Mouse (Mus musculus): ENCODE data around the gene Snrpb2.
A peak's percentile ranks its signal among the peaks of the same experiment; 100 is the strongest.

Snrpb2 gene

DNA sequence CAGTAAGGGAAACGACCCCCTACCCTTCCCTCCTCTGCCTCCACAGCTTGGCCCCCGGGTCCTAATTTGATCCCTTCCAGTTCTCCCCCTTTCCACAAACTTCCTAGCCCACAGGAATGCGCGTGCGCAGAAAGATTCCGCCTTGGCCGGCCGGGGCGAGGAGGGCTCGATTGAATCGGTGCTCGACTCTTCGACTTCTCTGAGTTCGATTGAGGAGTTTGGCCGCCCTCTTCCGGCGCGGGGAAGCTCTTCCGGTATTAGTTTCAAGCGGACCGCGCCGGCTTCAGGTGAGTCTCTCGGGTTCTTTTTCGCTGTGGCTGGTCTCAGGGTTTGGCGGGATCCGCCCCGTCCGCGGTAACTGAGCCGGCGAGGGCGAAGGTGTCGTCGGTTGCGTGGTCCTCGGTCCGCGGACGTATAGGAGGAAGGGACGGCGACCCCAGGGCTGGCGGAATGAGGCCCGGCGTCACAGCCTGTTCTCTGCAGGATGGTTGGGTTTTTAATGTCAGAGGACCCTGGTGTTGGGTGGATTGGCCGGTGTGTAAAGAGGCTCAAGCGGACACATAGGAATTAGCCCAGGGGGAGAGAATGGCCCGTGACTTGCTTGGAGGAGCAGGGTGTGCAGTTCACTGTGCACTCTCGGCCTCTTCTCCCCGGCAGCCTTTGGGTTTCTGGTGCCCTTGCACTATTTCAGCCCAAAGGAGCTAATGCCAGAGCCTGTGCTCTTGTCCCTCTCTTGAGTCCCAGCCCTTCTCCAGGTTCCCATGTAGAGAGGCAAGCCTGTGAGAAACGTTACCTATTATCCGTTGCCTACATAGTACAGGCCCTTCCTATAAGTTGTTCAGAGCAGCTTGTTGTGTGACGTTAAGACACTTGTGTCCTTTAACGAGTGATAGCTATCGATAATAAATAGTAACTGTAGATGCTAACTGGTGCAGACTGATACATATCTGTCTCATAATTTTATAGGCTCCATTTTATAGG is at the start of gene Snrpb2:
Gene Snrpb2 (plus strand): TSS at position 228 of the 981 bp plus-strand sequence.
- peak; percentile 96 for DNase-seq (ENCODE audit: low read depth)

- peak; percentile 13 for DNase-seq (ENCODE audit: low read depth)
Observed at GRCm38 (mm10) chr2:143013057-143013456, 49.8 kb upstream of the Snrpb2 start.

GRCm38 (mm10) chr2:143018084-143018483 is 44.8 kb upstream of the Snrpb2 start:
- no peak for DNase-seq (ENCODE audit: low read depth)

DNA sequence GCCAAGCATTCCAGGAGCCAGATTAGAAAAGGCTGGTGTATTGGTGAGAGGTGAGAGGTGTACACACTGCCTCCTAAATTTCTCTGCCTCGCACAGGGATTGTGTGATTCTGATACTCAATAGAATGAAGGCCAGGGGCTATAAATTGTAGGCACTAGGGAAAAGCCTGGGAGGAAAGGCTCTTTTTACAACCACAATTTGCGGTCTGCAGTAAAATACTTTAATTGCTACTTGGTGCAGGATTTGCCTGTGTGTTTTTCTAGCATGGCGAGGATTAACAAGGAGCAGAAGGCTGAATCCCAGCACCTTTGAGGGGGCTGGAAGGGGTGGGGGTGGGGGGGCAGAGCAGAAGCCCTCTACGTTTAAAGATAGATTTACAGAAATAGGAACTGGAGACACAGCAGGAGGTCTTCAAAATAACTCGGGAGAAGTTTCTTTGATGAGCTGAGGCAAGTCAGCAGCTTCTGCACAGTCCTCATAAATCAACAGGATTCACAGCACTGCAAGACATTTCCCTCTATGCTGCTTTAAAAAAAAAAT is 44.2 kb upstream of the Snrpb2 start:
- no peak for DNase-seq (ENCODE audit: low read depth)

DNA sequence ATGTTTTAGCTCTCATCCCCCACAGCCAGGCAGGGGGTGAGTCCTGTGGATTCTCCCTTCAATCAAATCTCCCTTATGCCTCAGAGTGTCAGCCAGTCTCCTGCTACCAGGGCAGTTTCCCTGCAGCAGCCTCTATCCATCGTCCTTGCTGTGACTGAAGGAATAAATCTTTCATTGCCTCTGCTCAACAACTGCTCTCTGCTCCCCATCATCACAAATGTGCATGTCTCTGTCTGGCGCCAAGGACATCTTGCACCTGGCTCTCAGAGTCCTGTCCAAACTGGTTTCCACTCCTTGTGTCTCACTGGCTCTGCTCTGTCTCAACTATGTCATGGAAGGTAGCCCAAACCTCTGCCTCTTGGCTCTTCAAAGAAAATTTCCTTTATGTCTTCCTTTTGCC is 43.1 kb upstream of the Snrpb2 start:
- DNase-seq (ENCODE audit: low read depth): no peak

DNA sequence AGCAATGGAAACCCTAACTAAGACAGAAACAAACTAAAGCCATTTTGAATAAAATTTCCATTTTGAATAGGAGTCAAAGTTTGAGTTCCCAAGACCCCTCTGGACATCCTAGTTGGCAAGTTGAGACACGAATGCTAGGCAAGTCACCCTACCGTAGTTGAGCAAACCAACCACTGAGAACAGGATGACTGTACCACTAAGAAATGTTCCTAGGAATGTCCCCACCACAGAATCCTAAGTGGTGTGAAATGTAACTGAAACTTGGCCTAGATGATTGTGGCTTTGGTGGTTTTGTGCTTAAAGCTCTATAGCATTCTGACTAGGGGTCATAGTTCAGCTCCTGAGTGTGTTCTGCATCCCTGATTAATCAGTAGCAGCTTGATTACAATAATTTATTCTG is 39.5 kb upstream of the Snrpb2 start:
- DNase-seq (ENCODE audit: low read depth): peak; percentile 7

GRCm38 (mm10) chr2:143024226-143024625 is 38.6 kb upstream of the Snrpb2 start:
- no peak for DNase-seq (ENCODE audit: low read depth)

DNA sequence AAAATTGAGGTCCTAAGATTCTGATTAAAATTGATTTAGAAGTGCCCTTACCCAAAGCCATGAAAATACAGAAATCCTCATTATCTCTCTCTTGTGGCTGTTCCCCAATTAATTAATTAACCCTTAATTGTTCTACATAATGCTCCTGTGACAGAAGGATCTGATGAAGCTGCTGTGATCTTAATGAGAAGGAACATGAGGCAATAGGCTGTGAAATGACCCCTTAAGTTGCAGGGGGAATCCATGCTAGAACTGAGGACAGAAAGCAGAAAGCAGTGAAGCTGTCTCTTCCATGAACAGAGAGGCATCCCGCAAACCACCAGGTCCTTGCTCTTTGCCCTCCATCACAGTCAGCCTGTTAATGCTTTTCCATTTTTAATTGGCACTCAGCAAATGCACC is 31.6 kb upstream of the Snrpb2 start:
- no peak for DNase-seq (ENCODE audit: low read depth)

DNA sequence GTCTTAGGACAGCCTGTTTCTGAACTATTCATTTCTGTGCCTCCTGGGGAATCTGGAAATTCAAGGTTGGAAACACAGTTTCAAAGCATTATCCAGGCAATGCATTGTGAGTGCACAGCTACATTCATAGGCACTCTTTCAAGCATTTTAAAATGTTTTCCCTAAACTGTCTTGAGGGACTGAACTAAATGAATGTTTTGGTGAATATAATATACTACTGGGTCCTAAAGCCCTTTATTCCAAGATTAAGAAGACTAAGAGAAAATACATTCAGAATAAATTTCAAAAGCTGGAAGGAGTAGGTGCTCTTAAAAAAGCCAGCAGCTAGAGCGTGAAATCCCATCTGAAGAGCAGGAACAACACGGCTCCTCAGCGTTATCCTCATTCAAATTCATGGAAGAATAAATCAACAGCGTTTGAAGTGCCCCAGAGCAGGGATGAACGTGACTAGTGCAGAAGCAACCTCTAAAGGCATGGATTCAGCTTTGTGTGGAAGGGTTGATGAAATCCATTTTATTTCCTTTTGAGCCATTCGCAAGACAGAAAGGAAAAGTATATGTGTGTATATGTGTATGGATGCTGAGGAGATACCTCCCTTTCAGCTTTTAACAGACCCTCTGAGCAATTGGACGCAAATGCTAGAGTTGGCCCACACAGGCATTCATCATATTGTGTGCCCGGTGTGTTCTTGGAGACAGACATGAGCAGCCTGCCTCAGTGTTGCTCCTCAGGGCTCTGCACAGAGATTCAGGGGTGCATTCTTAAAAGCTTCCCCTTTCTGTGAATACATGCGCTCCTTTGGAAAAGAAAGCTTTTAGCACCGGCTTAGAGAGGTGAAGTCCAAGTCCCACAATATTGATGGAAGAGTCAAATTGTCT is 30.2 kb upstream of the Snrpb2 start:
- DNase-seq (ENCODE audit: low read depth): no peak

GRCm38 (mm10) chr2:143034350-143035085 is 28.3 kb upstream of the Snrpb2 start:
- peak; percentile 5 for DNase-seq (ENCODE audit: low read depth)

GRCm38 (mm10) chr2:143035086-143035593 is 27.7 kb upstream of the Snrpb2 start:
- no peak for DNase-seq (ENCODE audit: low read depth)

- DNase-seq (ENCODE audit: low read depth): no peak
Observed at GRCm38 (mm10) chr2:143041596-143041995, 21.2 kb upstream of the Snrpb2 start.

DNA sequence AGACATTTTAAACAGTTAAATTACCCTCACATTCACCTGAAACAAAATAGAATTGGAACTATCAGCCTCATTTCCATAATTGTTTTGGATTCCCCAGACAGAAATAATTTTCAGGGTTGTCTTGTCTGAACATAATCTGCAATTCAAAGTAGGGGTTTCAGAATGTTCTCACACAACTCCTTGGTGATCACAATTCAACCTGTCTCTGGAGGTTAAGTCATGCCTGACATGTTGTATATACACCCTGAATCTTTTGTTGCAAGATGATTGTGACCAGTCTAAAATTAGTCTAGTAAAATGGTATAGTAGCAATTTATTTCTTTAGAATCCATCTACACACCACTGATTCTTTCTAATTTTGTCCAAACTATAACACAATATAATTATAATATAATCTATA is 7.6 kb upstream of the Snrpb2 start:
- no peak for DNase-seq (ENCODE audit: low read depth)

DNA sequence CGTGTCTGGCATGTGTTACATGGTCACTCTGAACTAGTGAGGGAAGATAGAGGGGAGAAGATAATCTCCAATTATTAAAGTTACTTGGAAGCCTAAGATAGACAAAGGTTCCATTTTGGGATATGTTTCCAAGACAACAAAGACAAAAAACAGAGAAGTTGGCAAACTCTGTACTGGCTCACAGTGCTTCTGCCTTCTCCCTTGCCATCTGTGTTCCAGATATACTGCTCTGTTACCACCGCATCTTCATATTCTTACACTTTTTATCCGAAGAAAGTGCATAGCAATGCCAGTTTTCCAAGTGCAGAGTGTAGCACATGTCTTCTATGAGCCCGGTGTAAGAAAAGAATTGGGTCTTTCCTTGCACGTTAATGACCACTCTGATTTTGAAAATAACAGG is 6.1 kb upstream of the Snrpb2 start:
- no peak for DNase-seq (ENCODE audit: low read depth)

- DNase-seq (ENCODE audit: low read depth): no peak
Observed at GRCm38 (mm10) chr2:143062432-143062811, 417 bp upstream of the Snrpb2 start.

- DNase-seq (ENCODE audit: low read depth): no peak
Observed at GRCm38 (mm10) chr2:143065914-143066313, 3.1 kb downstream of the Snrpb2 start.

DNA sequence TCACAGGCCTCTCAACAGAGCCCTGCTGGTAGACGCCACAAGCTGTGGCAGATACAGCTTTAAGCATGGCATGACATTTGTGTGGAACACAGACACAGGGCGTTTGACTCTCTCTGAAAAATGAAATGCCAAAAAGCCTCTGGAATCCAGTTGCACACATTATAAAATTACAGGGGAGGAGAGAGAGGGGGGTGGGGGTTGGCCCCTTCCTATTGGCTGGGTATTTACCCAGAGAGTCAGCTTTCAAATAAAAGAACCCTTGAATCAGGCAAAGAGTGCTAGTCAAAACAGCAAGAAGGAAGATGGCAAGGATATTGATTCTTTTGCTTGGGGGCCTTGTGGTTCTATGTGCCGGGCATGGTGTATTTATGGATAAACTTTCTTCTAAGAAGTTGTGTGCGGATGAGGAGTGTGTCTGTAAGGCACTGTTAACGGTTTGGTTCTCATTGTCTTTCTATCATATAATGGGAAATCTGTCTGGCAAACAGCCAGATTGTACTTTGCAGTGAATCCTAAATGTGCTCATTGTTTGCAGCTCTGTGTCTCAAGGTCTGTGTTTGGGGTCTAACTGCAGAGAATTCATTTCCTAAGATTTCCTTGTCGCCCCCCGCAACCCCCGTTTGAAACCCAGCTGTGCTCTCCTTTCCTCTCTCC is 15.5 kb downstream of the Snrpb2 start, which contains the start of gene Otor:
Gene Otor (plus strand): TSS at position 276 of the 654 bp plus-strand sequence.
- DNase-seq (ENCODE audit: low read depth): peak; percentile 6

DNA sequence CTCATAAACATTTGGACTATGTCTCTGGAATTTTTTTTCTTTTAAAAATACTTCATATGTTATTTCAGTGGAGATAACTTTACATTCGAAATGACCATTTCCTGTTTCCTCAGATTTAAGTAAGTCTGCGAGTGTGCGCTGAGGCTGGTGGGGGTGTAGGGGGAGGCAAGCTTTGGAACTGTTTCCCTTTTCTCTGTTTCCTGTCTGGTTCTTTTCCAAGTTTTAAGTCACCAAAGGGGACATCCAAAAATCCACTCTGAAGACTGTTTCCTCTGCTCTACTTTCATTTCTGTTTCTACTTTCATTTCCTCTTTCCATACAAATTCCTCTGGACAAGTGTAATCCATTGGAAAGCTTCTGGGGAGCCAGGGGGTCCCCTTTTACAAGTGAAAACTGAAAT is 18.9 kb downstream of the Snrpb2 start:
- no peak for DNase-seq (ENCODE audit: low read depth)

DNA sequence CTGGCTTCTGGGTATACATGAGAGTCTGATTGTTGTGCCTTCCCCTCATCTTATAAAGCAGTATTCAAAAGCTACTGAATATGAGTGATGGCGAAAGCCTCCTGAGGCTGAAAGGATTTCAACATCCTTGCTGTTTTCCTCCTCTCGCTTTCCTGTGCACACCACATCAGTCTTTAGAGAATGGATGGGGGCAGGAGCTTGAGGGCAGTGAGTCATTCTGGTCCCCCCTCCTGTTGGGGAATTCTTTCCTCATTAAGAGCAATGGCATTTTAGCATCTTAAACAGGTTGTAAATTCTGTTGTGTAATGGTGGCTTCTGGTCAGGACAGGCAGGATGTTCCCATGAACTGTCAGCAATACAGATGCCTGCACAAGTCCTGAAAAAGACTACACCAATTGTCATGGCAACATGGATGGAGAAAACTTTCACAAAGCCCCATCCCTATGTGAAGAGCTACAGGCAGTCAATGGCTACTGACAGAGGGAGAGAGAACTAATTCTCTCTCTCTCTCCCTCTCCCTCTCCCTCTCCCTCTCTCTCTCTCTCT is 22.1 kb downstream of the Snrpb2 start:
- DNase-seq (ENCODE audit: low read depth): no peak

- DNase-seq (ENCODE audit: low read depth): no peak
Observed at GRCm38 (mm10) chr2:143089866-143090265, 27.0 kb downstream of the Snrpb2 start.

- peak; percentile 71 for DNase-seq (ENCODE audit: low read depth)
Observed at GRCm38 (mm10) chr2:143093726-143094125, 30.9 kb downstream of the Snrpb2 start.
